Mouse (Mus musculus) heart, embryonic 12.5 days (tissue): ENCODE measurements around the gene Cpa4. TPM values are rescaled to one million over a fixed set of nuclear protein-coding genes. Genes with fewer than 3 reads are reported as not detected.

Source experiments
- ATAC-seq: fragments of 200-750 bp; cut with Nextera tagmentation; 2 replicates; pipeline ENCODE4 v1.8.0; 2017; ENCODE audit warnings: moderate TSS enrichment, moderate library complexity; ENCODE audit not compliant: insufficient number of reproducible peaks, low FRiP score
- H3K27ac ChIP-seq: fragments of 300-500 bp; sonication (generic); 2 replicates; pipeline ENCODE4 v1.5.1; 2016; ENCODE audit warnings: mild to moderate bottlenecking, moderate library complexity; ENCODE audit not compliant: poor library complexity, severe bottlenecking
- H3K27me3 ChIP-seq: fragments of 300-500 bp; sonication (generic); replicated peaks from 2 replicates; pipeline ENCODE4 v1.6.1; 2016; ENCODE audit warnings: mild to moderate bottlenecking, moderate library complexity
- H3K36me3 ChIP-seq: fragments of 300-500 bp; sonication (generic); 2 replicates; pipeline ENCODE4 v1.6.1; 2016; ENCODE audit warnings: mild to moderate bottlenecking, moderate library complexity
- H3K4me1 ChIP-seq: fragments of 300-500 bp; sonication (generic); replicated peaks from 2 replicates; pipeline ENCODE4 v1.6.1; 2016; ENCODE audit warnings: mild to moderate bottlenecking
- H3K4me2 ChIP-seq: fragments of 300-500 bp; sonication (generic); 2 replicates; pipeline ENCODE4 v1.6.1; 2016; ENCODE audit warnings: mild to moderate bottlenecking, moderate library complexity
- H3K4me3 ChIP-seq: fragments of 300-500 bp; sonication (generic); 2 replicates; pipeline ENCODE4 v1.5.1; 2016; ENCODE audit warnings: mild to moderate bottlenecking
- H3K9ac ChIP-seq: fragments of 300-500 bp; sonication (generic); 2 replicates; pipeline ENCODE4 v1.6.1; 2016; ENCODE audit warnings: mild to moderate bottlenecking, moderate library complexity
- H3K9me3 ChIP-seq: fragments of 300-500 bp; sonication (generic); replicated peaks from 2 replicates; pipeline ENCODE4 v1.6.1; 2016; ENCODE audit warnings: mild to moderate bottlenecking, moderate library complexity
- WGBS: fragments of 180-500 bp; shearing (Covaris S2); methylation state at CpG from one replicate; pipeline ENCODE4 v1.1.7; 2016; 5-methylcytosine and 5-hydroxymethylcytosine counted together
- polyA plus RNA-seq: library from polyadenylated mRNA; unstranded; fragments of >200 nt; fragmentation: Nextera tagmentation; extraction: Ambion mirVana; gene quantifications from 2 replicates; pipeline ENCODE4 v1.2.1, GENCODE M21; 2016

Gene Cpa4
- polyA plus RNA-seq = 2.9 and 3.1 TPM in 2 replicates

- peaks cover 30% of the 10 kb centered on the region for H3K4me1 ChIP-seq
- 61% methylated on average over 5 of the region's 5 CpGs for WGBS
- H3K27ac ChIP-seq = no peak within 1 kb of the TSS
- H3K27me3 ChIP-seq = no peaks in the 10 kb centered on the region
- no peaks in the 10 kb centered on the region for H3K36me3 ChIP-seq
- H3K9ac ChIP-seq = no peak within 1 kb of the TSS
- no peak for ATAC-seq
- H3K4me2 ChIP-seq = no peak within 1 kb of the TSS
- no peaks in the 10 kb centered on the region for H3K9me3 ChIP-seq
- no peak within 1 kb of the TSS for H3K4me3 ChIP-seq
Measured at GRCm38 (mm10) chr6:30568069-30568468, at the start of gene Cpa4. Gene Cpa4, plus strand, starts transcription at chr6:30568369.

- H3K4me2 ChIP-seq = no peak overlapping the region
- H3K9me3 ChIP-seq = no peaks in the 10 kb centered on the region
- H3K27ac ChIP-seq = no peak overlapping the region
- H3K4me3 ChIP-seq = no peak overlapping the region
- WGBS = 63% methylated on average over 11 of the region's 11 CpGs
- no peaks in the 10 kb centered on the region for H3K27me3 ChIP-seq
- no peaks in the 10 kb centered on the region for H3K36me3 ChIP-seq
- ATAC-seq = no peak
- peaks cover 12% of the 10 kb centered on the region for H3K4me1 ChIP-seq
- H3K9ac ChIP-seq = no peak overlapping the region
Measured at GRCm38 (mm10) chr6:30520400-30520799, 47.8 kb upstream of the Cpa4 start.

GRCm38 (mm10) chr6:30525456-30526332 is 42.5 kb upstream of the Cpa4 start:
- Histone ChIP-seq H3K9me3 (no peaks in the 10 kb centered on the region), H3K27me3 (no peaks in the 10 kb centered on the region), H3K4me2 (no peak overlapping the region), H3K4me1 (peaks cover 55% of the 10 kb centered on the region), H3K27ac (peak overlapping the region; percentile 94), H3K9ac (no peak overlapping the region), H3K36me3 (no peaks in the 10 kb centered on the region), H3K4me3 (no peak overlapping the region)
- ATAC-seq = no peak
- 53% methylated on average over 7 of the region's 7 CpGs for WGBS

- Histone ChIP-seq H3K36me3 (no peaks in the 10 kb centered on the region), H3K27me3 (no peaks in the 10 kb centered on the region), H3K4me1 (peaks cover 55% of the 10 kb centered on the region), H3K4me2 (peak overlapping the region; percentile 30), H3K4me3 (no peak overlapping the region), H3K9ac (0 out of 2 replicates have a peak overlapping the region, but pooled peaks have one; percentile 6), H3K27ac (peak overlapping the region; percentile 94), H3K9me3 (no peaks in the 10 kb centered on the region)
- WGBS = 19% methylated on average over 19 of the region's 19 CpGs
- ATAC-seq = peak; percentile 33; the same call in 1 of the 2 replicates
Measured at GRCm38 (mm10) chr6:30526586-30527515, 41.3 kb upstream of the Cpa4 start.

- H3K4me1 ChIP-seq = peaks cover 52% of the 10 kb centered on the region
Measured at GRCm38 (mm10) chr6:30528800-30529199, 39.4 kb upstream of the Cpa4 start.

GRCm38 (mm10) chr6:30535340-30535739 is 32.8 kb upstream of the Cpa4 start:
- Histone ChIP-seq H3K9ac (no peak overlapping the region), H3K4me1 (no peaks in the 10 kb centered on the region; the same call in 1 of the 2 replicates), H3K4me3 (no peak overlapping the region), H3K4me2 (no peak overlapping the region), H3K36me3 (no peaks in the 10 kb centered on the region), H3K27ac (no peak overlapping the region), H3K9me3 (no peaks in the 10 kb centered on the region), H3K27me3 (no peaks in the 10 kb centered on the region)
- 39% methylated on average over 3 of the region's 3 CpGs for WGBS
- no peak for ATAC-seq

More at GRCm38 (mm10) chr6:30528800-30529199, 39.4 kb upstream of the Cpa4 start:
- 0 out of 2 replicates have a peak overlapping the region, but pooled peaks have one; percentile 2 for H3K4me2 ChIP-seq
- no peaks in the 10 kb centered on the region for H3K27me3 ChIP-seq
- H3K9ac ChIP-seq = no peak overlapping the region
- peak; percentile 62 for ATAC-seq
- H3K36me3 ChIP-seq = no peaks in the 10 kb centered on the region
- peak overlapping the region; percentile 94 for H3K27ac ChIP-seq
- no peak overlapping the region for H3K4me3 ChIP-seq
- H3K9me3 ChIP-seq = no peaks in the 10 kb centered on the region
- WGBS = 22% methylated on average over 6 of the region's 6 CpGs

- Histone ChIP-seq H3K9ac (no peak overlapping the region), H3K27ac (no peak overlapping the region), H3K27me3 (no peaks in the 10 kb centered on the region), H3K9me3 (no peaks in the 10 kb centered on the region), H3K4me3 (no peak overlapping the region), H3K4me1 (peaks cover 22% of the 10 kb centered on the region), H3K4me2 (no peak overlapping the region), H3K36me3 (no peaks in the 10 kb centered on the region)
- ATAC-seq = no peak
- WGBS = 62% methylated on average over 10 of the region's 10 CpGs
Measured at GRCm38 (mm10) chr6:30538240-30538639, 29.9 kb upstream of the Cpa4 start.

GRCm38 (mm10) chr6:30538800-30539199 is 29.4 kb upstream of the Cpa4 start:
- no peak overlapping the region for H3K27ac ChIP-seq
- WGBS = 76% methylated on average over 5 of the region's 5 CpGs
- no peak overlapping the region for H3K4me2 ChIP-seq
- H3K9me3 ChIP-seq = no peaks in the 10 kb centered on the region
- ATAC-seq = no peak
- H3K4me3 ChIP-seq = no peak overlapping the region
- no peaks in the 10 kb centered on the region for H3K27me3 ChIP-seq
- H3K36me3 ChIP-seq = no peaks in the 10 kb centered on the region
- peaks cover 28% of the 10 kb centered on the region for H3K4me1 ChIP-seq
- no peak overlapping the region for H3K9ac ChIP-seq

- 57% methylated on average over 11 of the region's 11 CpGs for WGBS
- H3K4me3 ChIP-seq = no peak within 1 kb of the TSS
- peaks cover 44% of the 10 kb centered on the region for H3K4me1 ChIP-seq
- no peak within 1 kb of the TSS for H3K4me2 ChIP-seq
- no peaks in the 10 kb centered on the region for H3K9me3 ChIP-seq
- H3K9ac ChIP-seq = no peak within 1 kb of the TSS
- H3K27me3 ChIP-seq = no peaks in the 10 kb centered on the region
- no peak for ATAC-seq
- H3K27ac ChIP-seq = peak within 1 kb of the TSS; percentile 70
- no peaks in the 10 kb centered on the region for H3K36me3 ChIP-seq
Measured at GRCm38 (mm10) chr6:30541009-30541799, 27.0 kb upstream of the Cpa4 start, which contains the start of gene Cpa2. Gene Cpa2, plus strand, starts transcription at chr6:30541582.

GRCm38 (mm10) chr6:30542277-30542676 is 25.9 kb upstream of the Cpa4 start:
- no peak overlapping the region for H3K4me3 ChIP-seq
- no peak overlapping the region for H3K9ac ChIP-seq
- no peaks in the 10 kb centered on the region for H3K9me3 ChIP-seq
- no peak overlapping the region for H3K4me2 ChIP-seq
- no peaks in the 10 kb centered on the region for H3K27me3 ChIP-seq
- ATAC-seq = peak; percentile 69; the same call in 1 of the 2 replicates
- no peaks in the 10 kb centered on the region for H3K36me3 ChIP-seq
- peak overlapping the region; percentile 70 for H3K27ac ChIP-seq
- 12% methylated on average over 6 of the region's 6 CpGs for WGBS
- H3K4me1 ChIP-seq = peaks cover 52% of the 10 kb centered on the region
